Mouse (Mus musculus) stomach, embryonic 16.5 days (tissue): Measurements from ENCODE around the gene Smarcal1. TPM values are rescaled to one million over a fixed set of nuclear protein-coding genes. Genes with fewer than 3 reads are reported as not detected.

Experiments
- ATAC-seq: fragments of 200-750 bp; cut with Nextera tagmentation; 2 replicates; pipeline ENCODE4 v1.8.0; 2017; ENCODE audit warnings: moderate number of reproducible peaks, moderate TSS enrichment; ENCODE audit not compliant: insufficient read depth, low FRiP score
- H3K27ac ChIP-seq: fragments of 300-500 bp; sonication (generic); 2 replicates; pipeline ENCODE4 v1.5.1; 2014; ENCODE audit warnings: low read length
- H3K27me3 ChIP-seq: fragments of 300-500 bp; sonication (generic); 2 replicates; pipeline ENCODE4 v1.6.1; 2014; ENCODE audit warnings: low read length, control low read depth, mixed read lengths; ENCODE audit not compliant: control insufficient read depth, insufficient read depth
- H3K36me3 ChIP-seq: fragments of 300-500 bp; sonication (generic); 2 replicates; pipeline ENCODE4 v1.6.1; 2014; ENCODE audit warnings: low read length; ENCODE audit not compliant: control insufficient read depth, insufficient read depth
- H3K4me1 ChIP-seq: fragments of 300-500 bp; sonication (generic); 2 replicates; pipeline ENCODE4 v1.6.1; 2014; ENCODE audit warnings: low read length, control low read depth, mixed read lengths; ENCODE audit not compliant: control insufficient read depth, insufficient read depth
- H3K4me2 ChIP-seq: fragments of 300-500 bp; sonication (generic); 2 replicates; pipeline ENCODE4 v1.6.1; 2014; ENCODE audit warnings: low read depth, low read length, mixed read lengths
- H3K4me3 ChIP-seq: fragments of 300-500 bp; sonication (generic); replicated peaks from 2 replicates; pipeline ENCODE4 v1.5.1; 2014; ENCODE audit warnings: mild to moderate bottlenecking, low read length
- H3K9ac ChIP-seq: fragments of 300-500 bp; sonication (generic); 2 replicates; pipeline ENCODE4 v1.6.1; 2014; ENCODE audit warnings: low read length
- H3K9me3 ChIP-seq: fragments of 300-500 bp; sonication (generic); replicated peaks from 2 replicates; pipeline ENCODE4 v1.6.1; 2016; ENCODE audit warnings: low read length, control low read depth; ENCODE audit not compliant: control insufficient read depth
- WGBS: fragments of 180-500 bp; shearing (Covaris S2); extraction: QIAGEN DNeasy Blood & Tissue Kit; methylation state at CpG from one replicate; pipeline ENCODE4 v1.1.7; 2014; 5-methylcytosine and 5-hydroxymethylcytosine counted together
- polyA plus RNA-seq: library from polyadenylated mRNA; unstranded; fragments of >200 nt; fragmentation: Nextera tagmentation; extraction: Ambion mirVana; gene quantifications from 2 replicates; pipeline ENCODE4 v1.2.1, GENCODE M21; 2015

Smarcal1 gene
- polyA plus RNA-seq, 1 experiment from 2014 or later, result 20.5 TPM

DNA sequence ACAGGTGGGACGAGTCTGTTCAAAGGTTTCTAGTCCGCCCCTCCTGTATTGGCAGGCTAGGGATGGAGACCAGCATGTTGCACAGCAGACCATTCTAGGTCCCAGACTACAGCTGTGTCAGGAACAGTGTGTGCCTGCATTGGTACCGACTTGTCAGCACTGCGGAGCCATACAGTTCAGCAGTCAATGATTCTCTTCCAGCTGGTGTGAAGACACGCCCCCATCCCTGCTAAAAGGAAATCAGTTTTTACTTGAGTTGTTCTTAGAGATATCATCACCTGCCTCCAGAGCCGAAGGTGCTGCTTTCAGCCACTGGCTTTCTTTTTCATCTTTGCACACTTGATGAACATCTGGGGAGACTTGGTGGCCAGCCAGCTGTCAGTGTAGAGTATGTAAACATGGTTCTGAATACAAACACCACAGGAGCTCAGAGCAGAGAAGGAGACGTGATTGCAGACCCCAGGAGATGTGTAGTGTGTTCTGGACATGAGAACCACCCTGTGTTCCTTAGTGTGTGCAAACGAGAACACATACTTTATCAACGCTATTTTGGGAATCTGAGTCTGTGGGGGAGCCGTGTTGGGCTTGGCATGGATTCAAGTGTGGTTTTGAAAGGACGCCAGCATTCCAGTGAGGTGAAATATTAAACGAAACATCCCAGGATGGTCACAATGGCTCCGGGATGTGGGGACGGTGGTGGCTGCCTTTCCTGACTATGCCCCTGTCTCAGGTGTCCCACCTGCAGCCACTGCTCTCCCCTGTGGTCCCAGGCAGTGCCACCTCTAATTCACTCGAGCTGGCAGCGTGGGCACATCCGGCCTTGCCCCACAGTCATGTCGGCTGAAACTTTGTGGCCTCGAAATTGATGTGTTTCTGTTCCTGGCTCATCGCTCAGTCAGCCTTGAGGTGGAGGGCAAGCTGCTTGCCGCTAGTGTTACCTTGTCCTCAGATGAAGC is 16.4 kb downstream of the Smarcal1 start:
- Histone ChIP-seq H3K9me3 (no peaks in the 10 kb centered on the region), H3K36me3 (peaks cover 13% of the 10 kb centered on the region; the same call in 1 of the 2 replicates), H3K27me3 (no peaks in the 10 kb centered on the region), H3K9ac (no peak overlapping the region), H3K4me1 (peaks cover 13% of the 10 kb centered on the region), H3K4me2 (no peak overlapping the region), H3K27ac (no peak overlapping the region), H3K4me3 (no peak overlapping the region)
- 43% methylated on average over 21 of the region's 21 CpGs for WGBS
- peak; percentile 39; the same call in 1 of the 2 replicates for ATAC-seq

- no peak overlapping the region for H3K9ac ChIP-seq
- peaks cover 13% of the 10 kb centered on the region; the same call in 1 of the 2 replicates for H3K36me3 ChIP-seq
- ATAC-seq, result no peak
- no peak overlapping the region for H3K27ac ChIP-seq
- H3K4me3 ChIP-seq, result no peak overlapping the region
- H3K27me3 ChIP-seq, result no peaks in the 10 kb centered on the region
- no peak overlapping the region for H3K4me2 ChIP-seq
- 91% methylated on average over 5 of the region's 5 CpGs for WGBS
- peaks cover 13% of the 10 kb centered on the region for H3K4me1 ChIP-seq
- H3K9me3 ChIP-seq, result no peaks in the 10 kb centered on the region
These were observed 17.7 kb downstream of the Smarcal1 start for GRCm38 (mm10) chr1:72600778-72601177.

GRCm38 (mm10) chr1:72601233-72601632 is 18.2 kb downstream of the Smarcal1 start:
- peaks cover 10% of the 10 kb centered on the region; the same call in 1 of the 2 replicates for H3K36me3 ChIP-seq

DNA sequence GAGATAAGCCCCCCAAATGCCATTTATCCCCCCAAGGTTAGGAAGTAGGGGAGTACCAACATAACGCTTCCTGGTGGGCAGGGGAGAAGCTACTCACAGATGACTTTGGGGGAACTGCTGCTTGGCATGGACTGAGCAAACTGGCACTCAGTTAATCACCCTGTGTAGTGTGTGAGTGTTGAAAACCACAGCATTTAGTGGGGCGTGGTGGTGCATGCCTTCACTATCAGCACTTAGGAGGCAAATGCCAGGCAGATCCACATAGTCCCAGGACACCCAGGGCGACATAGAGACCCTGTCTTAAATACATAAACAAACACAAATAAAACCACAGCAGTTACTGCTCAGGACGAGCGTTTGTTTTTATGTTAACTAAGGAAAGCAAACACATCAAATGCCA is 19.1 kb downstream of the Smarcal1 start:
- Histone ChIP-seq H3K4me3 (no peak overlapping the region), H3K4me2 (no peak overlapping the region), H3K4me1 (peaks cover 13% of the 10 kb centered on the region), H3K36me3 (peaks cover 7% of the 10 kb centered on the region; the same call in 1 of the 2 replicates), H3K27me3 (no peaks in the 10 kb centered on the region), H3K27ac (no peak overlapping the region), H3K9me3 (no peaks in the 10 kb centered on the region), H3K9ac (no peak overlapping the region)
- WGBS, result 69% methylated on average over 5 of the region's 5 CpGs
- ATAC-seq, result no peak

More at GRCm38 (mm10) chr1:72601233-72601632, 18.2 kb downstream of the Smarcal1 start:
- WGBS, result 88% methylated on average over 7 of the region's 7 CpGs
- peaks cover 13% of the 10 kb centered on the region for H3K4me1 ChIP-seq
- no peak overlapping the region for H3K4me2 ChIP-seq
- H3K4me3 ChIP-seq, result no peak overlapping the region
- no peaks in the 10 kb centered on the region for H3K9me3 ChIP-seq
- no peak overlapping the region for H3K9ac ChIP-seq
- no peak overlapping the region for H3K27ac ChIP-seq
- no peak for ATAC-seq
- no peaks in the 10 kb centered on the region for H3K27me3 ChIP-seq

GRCm38 (mm10) chr1:72602803-72603202 is 19.8 kb downstream of the Smarcal1 start:
- ATAC-seq, result no peak
- Histone ChIP-seq H3K9me3 (no peaks in the 10 kb centered on the region), H3K4me3 (no peak overlapping the region), H3K27ac (no peak overlapping the region), H3K9ac (no peak overlapping the region), H3K4me2 (no peak overlapping the region), H3K27me3 (no peaks in the 10 kb centered on the region), H3K4me1 (peaks cover 13% of the 10 kb centered on the region), H3K36me3 (peaks cover 7% of the 10 kb centered on the region; the same call in 1 of the 2 replicates)
- 89% methylated on average over 5 of the region's 5 CpGs for WGBS

GRCm38 (mm10) chr1:72606186-72606673 is 23.2 kb downstream of the Smarcal1 start:
- no peak overlapping the region for H3K27ac ChIP-seq
- no peak overlapping the region for H3K4me2 ChIP-seq
- 82% methylated on average over 12 of the region's 12 CpGs for WGBS
- no peak overlapping the region for H3K9ac ChIP-seq
- ATAC-seq, result no peak
- no peaks in the 10 kb centered on the region for H3K4me1 ChIP-seq
- peaks cover 7% of the 10 kb centered on the region; the same call in 1 of the 2 replicates for H3K36me3 ChIP-seq
- H3K27me3 ChIP-seq, result no peaks in the 10 kb centered on the region
- no peaks in the 10 kb centered on the region for H3K9me3 ChIP-seq
- no peak overlapping the region for H3K4me3 ChIP-seq

- 0 out of 2 replicates have a peak, but pooled peaks cover 2% of the 10 kb centered on the region for H3K36me3 ChIP-seq
These were observed 26.1 kb downstream of the Smarcal1 start for GRCm38 (mm10) chr1:72609129-72609528.

GRCm38 (mm10) chr1:72609887-72610877 is 27.1 kb downstream of the Smarcal1 start:
- Histone ChIP-seq H3K36me3 (0 out of 2 replicates have a peak, but pooled peaks cover 2% of the 10 kb centered on the region), H3K27me3 (no peaks in the 10 kb centered on the region), H3K9ac (no peak overlapping the region), H3K4me3 (no peak overlapping the region), H3K4me1 (no peaks in the 10 kb centered on the region), H3K27ac (no peak overlapping the region), H3K9me3 (no peaks in the 10 kb centered on the region), H3K4me2 (no peak overlapping the region)
- 79% methylated on average over 23 of the region's 23 CpGs for WGBS
- no peak for ATAC-seq

More at GRCm38 (mm10) chr1:72609129-72609528, 26.1 kb downstream of the Smarcal1 start:
- no peak for ATAC-seq
- Histone ChIP-seq H3K4me2 (no peak overlapping the region), H3K9ac (no peak overlapping the region), H3K9me3 (no peaks in the 10 kb centered on the region), H3K4me1 (no peaks in the 10 kb centered on the region), H3K27me3 (no peaks in the 10 kb centered on the region), H3K4me3 (no peak overlapping the region), H3K27ac (no peak overlapping the region)
- 82% methylated on average over 10 of the region's 10 CpGs for WGBS
